Mouse (Mus musculus): ENCODE measurements around the gene Cacna2d3.
A peak's percentile ranks its signal among the peaks of the same experiment; 100 is the strongest.

Gene Cacna2d3

DNA sequence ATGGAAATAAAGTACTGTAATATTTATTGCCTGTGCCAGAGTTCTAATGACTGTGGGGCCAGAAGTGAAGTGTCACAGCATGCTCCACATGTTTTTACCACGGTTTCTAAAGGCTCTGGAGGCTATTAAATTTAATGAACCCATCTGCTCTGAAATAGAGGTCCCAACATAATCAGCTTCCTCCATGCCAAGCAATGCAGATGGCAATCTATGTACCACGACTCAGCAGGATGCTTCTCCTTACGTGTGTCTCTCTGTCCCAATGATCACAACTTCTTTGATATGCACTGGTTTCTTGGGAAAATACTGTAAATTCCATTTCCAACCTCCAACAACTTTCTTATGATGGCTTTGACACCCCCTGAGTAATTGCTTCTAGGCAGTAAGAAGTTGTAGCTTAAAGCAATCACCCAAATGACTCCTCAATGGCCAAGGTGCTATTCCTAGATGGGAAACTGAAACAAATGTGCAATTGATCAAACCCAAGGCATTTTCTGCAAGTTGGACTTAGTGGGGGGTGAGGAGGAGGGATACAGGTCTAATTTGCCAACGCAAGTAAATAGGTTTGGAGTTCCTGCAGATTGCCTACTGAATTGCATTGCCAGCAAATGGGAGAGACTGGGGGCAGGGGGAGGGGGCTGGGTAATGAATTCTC is 557.5 kb downstream of the Cacna2d3 start:
- no peak for DNase-seq (ENCODE audit: low read depth, low spot score)

DNA sequence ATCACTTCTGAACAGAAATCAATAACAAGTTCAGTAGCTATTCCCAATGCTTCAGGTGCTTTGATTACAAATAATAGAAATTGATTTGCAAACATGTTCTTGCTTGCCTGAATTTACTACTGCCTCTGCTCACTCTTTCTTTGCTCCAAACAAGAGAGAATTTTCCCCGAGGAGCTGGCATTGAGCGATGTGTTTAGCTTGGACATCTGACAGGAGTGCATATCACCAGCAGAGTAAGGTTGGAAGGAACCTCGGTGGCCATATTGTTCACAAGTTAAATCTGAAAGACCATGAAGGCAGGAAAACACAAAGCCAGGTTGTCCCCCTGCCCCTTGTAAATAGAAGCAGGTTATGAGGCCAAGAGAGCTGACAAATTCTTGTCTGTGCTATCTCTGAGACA is 561.9 kb downstream of the Cacna2d3 start:
- no peak for DNase-seq (ENCODE audit: low read depth, low spot score)

DNA sequence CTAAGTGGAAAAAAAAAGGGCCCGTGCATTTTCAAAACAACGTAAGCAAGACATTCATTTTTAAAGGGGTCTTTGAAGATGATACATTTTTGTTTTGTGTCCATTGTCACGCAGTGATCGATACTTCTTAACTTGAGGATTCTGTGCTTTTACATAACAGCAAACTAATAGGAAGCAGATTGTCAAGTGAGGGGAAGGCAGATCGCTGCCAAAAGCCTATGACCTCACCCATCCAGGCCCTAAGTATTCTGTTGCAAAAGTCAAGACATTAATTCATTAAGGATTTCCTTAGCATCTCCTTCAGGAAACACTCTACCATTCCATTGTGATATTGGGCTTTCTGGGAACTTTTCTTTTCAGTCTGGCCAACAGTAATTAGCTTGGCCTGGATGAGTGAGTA is 564.6 kb downstream of the Cacna2d3 start:
- DNase-seq (ENCODE audit: low read depth, low spot score): no peak

DNA sequence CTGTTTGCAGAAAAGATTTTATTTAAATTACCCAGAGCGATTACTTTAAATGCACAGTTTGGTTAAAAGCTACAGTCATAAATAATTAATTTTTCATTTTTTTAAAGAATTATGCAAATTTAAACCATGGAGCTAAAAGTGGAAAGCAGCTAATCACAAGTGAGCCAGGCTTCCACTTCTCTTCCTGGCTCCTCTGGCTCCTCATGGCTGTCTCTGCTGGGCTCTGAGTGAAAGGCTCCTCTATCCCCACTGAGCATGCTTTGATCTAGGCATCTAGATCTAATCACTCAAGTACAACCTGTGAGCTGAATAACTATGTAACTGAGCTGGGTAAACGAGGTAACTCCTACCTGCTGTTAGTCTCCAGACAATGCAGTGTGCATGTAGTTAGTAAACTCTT is 577.5 kb downstream of the Cacna2d3 start:
- DNase-seq (ENCODE audit: low read depth, low spot score): no peak

DNA sequence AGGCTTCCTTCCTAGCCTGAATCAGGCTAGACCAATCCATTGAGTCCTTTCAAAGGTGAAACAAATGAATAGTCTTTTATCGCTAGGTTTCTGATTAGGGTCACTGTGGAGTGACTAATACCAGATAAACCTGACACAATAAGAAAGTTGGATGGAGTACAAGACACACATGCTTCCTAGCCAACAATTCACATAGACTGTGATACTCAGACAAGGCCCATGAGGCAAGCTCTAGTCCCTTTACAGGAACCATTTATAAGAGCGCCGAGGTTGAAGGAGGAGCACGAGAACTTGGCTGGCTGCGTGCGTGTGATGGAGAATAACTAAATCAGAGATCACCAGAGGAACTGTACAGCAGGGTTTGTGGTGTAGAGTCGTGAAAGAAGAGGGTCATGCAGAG is 584.0 kb downstream of the Cacna2d3 start:
- no peak for DNase-seq (ENCODE audit: low read depth, low spot score)

DNA sequence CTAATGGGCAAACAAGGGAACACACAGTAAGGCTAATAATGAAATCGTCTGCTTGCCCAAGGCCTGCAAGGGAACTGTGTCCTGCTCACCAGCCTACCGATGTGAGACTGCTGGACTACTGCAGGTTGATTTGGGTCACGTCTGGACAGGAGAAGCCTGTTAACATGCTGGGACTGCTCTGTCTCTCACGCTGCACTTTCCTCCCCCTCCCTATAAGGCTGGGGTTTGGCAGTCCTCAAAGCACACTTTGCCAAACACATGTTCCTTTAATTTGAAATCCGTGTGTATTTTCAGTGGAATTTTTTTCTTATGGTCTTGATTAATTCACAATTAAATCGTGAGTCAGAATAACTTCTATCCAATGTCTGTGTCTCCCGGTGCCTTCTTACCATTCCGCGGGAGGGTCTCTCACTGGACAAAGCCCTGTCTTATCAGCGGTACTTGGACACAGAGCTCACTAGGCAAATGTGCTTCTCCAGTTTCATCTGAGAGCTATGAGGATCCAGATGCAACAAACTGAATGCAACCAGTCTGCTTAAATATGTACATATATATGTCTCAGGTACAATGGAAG is 584.6 kb downstream of the Cacna2d3 start:
- DNase-seq (ENCODE audit: low read depth, low spot score): no peak

DNA sequence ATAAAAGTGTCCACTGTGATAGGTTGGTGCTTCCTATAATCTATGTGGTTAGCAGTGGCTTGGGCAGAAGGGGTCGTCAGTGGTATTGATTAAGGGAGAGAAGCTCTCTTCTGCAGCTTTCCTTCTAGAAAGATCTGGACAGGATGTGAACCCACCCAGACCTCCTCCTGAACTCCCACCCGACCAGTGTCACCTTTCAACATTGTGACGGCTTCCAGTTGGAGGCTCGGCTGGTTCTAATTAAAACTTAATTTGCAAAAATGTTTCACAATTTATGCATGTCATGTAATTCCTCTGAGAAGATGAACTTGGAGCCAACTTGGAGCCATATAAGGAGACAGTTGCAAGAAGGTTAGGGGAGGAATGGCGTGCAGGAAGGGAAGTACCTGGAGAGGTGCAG is 586.8 kb downstream of the Cacna2d3 start:
- DNase-seq (ENCODE audit: low read depth, low spot score): no peak

DNA sequence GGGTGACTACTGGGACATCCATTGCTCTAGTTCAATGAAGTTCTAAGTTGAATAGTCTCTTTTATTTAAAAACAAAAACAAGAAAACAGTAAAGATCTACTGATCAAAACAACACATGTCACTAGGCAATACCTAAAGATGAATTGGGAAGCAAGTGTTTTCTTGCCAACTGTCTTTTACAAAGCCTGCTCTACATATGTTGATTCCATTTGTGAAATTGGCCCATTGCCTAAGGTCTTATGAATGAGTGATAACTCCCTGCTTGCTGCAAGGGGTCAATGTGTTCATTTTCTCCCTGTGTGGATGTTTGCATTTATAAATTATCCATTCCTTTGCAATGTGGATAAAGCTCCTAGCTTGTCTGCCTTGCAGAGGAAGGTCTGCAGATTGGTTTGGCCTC is 591.2 kb downstream of the Cacna2d3 start:
- no peak for DNase-seq (ENCODE audit: low read depth, low spot score)

DNA sequence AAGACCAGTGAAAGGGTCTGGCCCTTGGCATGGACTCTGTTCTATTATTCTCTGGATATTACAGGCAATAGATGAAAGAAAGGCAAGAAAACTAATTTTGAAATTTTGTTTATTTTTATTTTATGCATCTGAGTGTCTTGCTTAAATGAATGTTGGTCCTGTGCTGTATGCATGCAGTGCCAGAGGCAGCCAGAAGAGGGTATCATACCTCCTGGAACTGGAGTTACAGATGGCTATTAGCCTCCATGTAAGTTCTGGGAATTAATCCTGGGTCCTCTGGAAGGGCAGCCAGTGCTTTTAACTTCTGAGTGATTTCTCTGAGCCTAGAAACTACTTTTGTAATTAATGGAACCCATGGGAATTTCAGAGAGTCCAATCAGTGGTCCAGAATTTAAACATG is 597.8 kb downstream of the Cacna2d3 start:
- no peak for DNase-seq (ENCODE audit: low read depth, low spot score)

DNA sequence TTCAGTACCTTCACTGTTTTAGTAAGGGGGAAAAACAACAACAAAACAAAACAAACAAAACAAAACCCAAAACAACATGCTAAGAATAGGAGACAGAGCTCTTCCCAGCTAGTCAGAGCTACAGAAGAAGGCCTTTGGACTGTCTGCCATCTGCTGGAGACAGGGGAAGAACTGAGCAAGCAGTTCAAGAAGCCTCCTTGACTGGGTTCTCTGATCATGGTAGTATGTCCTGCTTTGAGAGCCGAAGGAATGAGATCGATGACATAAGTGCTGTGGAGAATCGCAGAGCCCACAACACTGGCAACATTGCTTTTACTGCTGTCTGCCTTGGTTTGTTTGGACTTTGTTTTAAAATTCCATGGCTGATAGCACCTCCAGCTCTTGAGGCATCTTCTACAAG is 598.9 kb downstream of the Cacna2d3 start:
- no peak for DNase-seq (ENCODE audit: low read depth, low spot score)

DNA sequence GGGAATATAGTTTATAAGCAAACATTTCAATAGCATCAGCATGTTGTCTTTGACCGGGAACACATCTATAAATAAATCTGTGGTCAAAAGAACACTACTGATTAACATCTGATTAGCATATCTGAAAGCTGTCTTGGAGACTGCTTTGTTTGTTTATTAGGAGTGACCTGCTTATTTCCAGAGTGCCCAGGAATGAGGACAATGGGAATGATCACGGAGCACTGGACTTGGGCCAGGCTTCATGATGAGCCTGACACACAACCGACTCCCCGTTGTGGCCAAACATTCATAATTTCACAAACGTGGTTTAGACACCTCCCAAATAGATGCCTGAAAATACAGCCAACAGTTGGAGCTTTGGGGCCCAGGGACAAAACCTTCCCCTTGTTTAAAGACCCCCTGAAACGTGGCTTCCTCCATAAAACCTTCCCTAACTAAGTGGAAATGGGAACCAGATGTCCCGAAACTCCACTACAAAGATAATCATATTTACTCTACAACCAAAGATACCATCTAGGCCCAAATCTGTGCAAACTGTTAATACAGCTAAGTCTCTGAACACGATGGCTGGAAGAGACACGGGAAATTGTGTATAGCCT is 607.7 kb downstream of the Cacna2d3 start:
- DNase-seq (ENCODE audit: low read depth, low spot score): peak; percentile 32

DNA sequence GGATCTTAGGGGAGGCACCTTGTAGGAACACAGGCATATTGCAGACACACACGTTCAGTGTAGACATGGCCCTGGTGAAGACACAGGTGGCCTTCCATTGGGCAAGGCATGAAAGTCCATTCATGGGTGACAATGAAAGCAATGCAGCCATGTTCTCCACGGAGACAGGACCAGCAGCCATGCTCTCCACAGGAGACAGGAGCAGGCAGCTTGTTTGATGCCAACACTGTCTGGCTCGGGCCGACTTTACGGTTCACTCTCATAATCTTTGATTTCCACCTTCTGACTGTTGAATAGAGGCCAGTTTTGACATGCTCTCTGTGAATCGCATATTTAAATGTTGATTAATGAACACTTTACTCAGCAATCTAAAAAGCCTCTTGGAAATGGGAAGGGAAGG is 610.0 kb downstream of the Cacna2d3 start:
- DNase-seq (ENCODE audit: low read depth, low spot score): no peak

DNA sequence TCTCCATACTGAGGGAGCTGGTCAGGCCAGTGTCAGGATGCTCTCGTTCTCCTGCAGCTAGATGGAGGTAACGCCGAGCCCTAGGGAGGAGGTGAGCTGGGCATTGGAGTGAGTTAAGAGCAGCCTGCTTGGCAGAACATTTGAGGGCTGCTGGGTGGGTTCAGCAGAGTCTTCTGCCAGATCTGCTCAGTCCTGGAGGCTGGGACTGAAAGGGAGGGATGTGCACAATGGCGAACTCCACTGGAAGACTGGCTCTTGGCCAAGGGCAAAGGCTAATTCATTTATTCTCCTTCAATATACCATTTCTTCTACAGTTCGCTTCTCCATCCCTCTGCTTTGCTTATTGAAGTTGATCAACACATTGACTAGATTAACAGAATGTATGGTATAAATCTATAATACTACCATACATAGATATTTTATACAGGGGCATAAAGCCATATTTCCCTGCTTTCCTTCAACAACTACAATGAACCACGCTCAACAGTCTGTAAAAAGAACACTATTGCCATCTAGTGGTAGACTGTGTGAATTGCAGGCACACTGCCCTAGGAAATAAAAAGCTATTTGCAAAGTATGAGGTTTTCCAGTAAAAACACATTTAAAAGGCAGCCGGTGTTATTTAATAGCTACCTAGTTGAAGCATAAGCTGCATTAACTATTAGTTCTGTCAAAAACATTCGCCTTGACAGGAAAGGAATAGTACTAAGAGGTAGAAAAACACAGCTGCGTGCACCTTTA is 611.1 kb downstream of the Cacna2d3 start:
- no peak for DNase-seq (ENCODE audit: low read depth, low spot score)

DNA sequence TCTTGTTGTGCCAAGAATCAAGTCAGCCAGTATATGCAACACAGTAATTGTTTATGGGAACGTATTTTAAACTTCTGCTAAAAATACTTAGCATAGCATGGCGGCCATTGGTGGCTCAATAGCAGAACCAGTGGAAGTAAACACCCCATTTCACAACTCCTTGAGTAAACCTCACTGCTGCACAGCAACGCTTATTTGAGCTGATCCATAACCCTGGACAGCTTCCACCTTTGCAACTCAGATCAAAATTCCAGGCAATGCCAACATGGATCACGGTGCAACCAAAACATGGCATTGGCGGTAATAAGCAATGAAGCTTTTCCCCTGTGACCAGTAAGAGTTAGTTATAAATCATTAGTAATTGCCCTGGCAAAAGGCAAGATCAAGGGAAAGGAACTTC is 614.2 kb downstream of the Cacna2d3 start:
- no peak for DNase-seq (ENCODE audit: low read depth, low spot score)

DNA sequence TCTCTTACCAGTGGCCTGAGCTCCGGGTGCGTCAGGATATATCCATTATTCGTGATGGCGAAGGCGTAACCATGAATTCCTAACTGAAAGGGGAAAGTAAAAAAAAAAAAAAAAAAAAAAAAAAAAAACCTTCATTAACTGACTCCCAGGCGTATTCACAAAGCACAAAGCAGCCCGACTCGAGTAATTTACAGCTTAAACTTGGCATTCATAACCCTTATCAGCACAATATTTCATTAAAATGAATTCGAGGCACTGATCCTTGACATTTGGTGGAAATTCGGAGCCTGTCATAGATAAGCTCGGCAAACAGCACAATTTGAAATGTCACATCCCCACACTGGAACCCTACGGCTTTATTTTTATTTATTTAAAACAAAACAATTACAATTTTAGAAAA is 623.9 kb downstream of the Cacna2d3 start:
- no peak for DNase-seq (ENCODE audit: low read depth, low spot score)

DNA sequence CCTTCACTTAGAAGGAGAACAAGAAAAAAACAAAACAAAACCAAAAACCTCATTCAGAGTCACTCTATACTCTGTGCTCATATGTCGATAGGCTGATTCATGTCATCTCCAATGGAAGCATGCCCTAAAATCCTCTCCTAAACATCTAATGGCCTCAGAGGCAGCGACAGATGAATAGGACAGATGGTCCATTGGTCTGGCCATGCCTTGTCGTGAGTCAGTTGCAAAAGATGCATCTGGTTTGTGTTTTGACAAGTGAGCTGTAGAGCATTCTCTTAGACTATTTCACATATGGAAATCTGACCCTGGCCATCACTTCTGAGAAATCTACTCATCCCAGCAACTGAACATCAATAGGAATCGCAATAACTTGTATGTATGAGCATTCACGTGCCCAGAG is 626.2 kb downstream of the Cacna2d3 start:
- no peak for DNase-seq (ENCODE audit: low read depth, low spot score)

DNA sequence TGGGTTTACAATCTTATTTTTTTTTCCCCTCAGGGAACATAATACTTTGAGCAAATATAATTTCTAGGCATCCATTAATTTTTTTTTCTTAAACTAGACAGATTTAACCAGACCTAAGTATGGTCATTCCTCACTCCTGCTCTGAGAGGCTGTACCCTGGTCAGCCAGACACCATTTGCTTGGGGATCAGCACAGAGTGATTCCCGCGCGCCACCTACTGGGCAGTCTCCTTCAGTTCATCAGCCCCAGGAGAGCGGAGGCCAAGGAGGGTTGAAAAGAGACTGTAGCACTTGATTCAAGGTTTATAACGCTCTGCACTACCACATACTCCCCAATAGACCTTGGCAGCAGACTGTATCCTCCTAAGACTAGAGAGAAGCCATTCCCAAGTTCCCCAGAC is 631.6 kb downstream of the Cacna2d3 start:
- peak; percentile 74 for DNase-seq (ENCODE audit: low read depth, low spot score)

DNA sequence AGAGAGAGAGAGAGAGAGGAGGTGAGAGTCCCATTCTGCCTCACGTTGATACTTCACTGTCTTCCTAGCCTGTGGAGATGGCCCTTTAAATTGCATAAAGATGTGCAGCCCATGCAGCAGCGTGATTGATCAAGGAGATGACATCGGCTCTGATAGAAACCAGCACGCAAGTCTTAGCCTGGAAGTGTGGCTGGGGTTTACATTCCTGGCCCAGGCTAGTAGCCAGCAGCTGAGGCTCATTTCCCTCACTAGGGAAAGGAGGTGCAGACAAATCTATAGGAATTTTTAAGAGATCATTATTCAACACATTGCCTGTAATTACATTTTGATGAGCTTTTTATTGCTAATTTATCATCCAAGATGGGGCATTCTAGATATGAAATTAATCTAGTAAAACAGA is 635.1 kb downstream of the Cacna2d3 start:
- no peak for DNase-seq (ENCODE audit: low read depth, low spot score)

DNA sequence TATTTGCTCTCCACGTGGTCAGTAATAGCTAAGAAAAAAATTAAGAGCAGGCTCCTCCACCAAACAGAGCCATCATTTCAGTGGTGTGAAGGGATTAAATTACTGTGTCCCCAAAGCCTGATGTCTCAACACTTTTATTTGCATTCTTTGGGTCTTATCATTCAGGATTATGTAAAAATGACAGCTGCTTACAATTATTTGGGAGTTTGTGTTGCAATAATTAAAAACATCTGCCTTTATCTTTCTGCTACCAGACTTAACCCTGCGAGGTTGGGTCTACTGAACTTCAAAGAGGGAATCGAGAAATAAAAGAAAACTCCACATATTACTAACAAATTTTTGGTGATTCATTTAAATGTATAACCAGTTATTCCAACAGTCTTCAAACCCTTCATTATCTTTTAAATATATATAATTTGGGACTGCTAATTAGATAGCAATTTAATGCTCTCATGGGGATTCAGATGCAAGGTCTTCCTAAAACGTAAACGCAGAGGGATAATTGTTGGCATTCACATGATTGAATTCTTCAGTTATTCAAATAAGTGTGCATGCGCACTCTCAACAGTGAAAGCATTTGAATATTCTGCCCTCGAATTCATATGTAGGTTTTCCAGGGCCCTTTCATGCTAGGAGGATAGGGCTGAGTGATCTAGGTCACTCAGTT is 636.0 kb downstream of the Cacna2d3 start:
- DNase-seq (ENCODE audit: low read depth, low spot score): no peak

DNA sequence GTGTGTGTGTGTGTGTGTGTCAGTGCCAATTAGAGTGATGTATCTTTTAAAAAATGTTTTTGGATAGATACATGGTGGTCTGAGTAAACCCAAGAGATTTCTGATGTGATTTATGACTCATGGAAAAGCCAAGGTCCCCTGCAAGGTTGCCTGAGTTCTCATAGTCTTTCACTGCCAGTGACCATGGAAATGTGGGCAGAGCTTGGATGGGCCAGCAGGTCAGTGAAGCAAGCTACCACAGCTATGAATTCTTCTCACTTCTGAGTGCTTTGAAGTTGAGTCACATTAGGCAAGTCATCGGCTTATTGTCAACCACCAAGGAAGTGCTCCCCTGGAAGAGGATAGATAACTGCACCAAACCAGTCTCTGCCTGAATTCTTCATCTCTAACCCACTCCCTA is 639.5 kb downstream of the Cacna2d3 start:
- no peak for DNase-seq (ENCODE audit: low read depth, low spot score)

DNA sequence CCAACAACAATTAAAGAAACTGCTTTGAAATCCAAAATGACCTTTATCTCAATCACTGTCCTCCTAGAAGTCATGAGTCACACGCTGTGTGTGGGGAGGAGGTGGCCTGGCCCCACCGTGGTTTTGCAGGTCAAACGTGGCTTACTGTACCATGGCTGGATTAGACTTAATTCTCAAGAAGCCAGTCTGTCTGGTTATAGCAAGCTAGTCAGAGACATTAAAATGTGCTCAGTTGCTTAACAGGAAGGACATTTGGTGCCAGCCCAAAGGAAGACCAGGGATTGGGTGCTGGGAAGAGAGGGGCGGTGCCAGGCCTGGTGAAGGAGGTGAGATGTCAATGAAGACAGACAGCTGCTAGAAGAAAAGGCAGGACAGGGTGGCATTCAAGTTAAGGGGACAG is 641.0 kb downstream of the Cacna2d3 start:
- DNase-seq (ENCODE audit: low read depth, low spot score): no peak

DNA sequence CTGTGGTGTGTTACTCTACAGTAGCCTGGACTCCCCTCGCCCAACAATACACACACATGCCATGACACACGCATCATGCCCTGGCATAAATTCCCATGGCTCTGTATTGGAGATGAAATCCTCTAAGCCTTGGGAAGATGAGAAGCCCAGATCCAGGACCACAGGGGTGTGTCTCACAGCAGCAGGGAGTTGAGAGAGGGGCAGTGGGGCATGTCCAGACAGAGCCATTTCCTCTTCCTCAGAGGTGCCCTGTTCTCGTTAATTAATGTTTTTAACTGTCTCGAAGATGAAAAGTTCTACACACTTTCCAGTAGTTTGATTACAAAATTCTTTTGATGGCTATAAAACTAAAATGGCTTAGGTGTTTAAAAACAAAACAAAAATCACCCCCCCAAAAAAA is 641.4 kb downstream of the Cacna2d3 start:
- DNase-seq (ENCODE audit: low read depth, low spot score): no peak
